Mouse (Mus musculus): ENCODE measurements around the gene Pfas. TPM values are rescaled to one million over a fixed set of nuclear protein-coding genes. Genes with fewer than 3 reads are reported as not detected.
A peak's percentile ranks its signal among the peaks of the same experiment; 100 is the strongest.

Gene Pfas
- 14.1 and 15.6 TPM in 2 replicates for polyA plus RNA-seq (2014; fragmentation: Nextera tagmentation; extraction: Ambion mirVana)

DNA sequence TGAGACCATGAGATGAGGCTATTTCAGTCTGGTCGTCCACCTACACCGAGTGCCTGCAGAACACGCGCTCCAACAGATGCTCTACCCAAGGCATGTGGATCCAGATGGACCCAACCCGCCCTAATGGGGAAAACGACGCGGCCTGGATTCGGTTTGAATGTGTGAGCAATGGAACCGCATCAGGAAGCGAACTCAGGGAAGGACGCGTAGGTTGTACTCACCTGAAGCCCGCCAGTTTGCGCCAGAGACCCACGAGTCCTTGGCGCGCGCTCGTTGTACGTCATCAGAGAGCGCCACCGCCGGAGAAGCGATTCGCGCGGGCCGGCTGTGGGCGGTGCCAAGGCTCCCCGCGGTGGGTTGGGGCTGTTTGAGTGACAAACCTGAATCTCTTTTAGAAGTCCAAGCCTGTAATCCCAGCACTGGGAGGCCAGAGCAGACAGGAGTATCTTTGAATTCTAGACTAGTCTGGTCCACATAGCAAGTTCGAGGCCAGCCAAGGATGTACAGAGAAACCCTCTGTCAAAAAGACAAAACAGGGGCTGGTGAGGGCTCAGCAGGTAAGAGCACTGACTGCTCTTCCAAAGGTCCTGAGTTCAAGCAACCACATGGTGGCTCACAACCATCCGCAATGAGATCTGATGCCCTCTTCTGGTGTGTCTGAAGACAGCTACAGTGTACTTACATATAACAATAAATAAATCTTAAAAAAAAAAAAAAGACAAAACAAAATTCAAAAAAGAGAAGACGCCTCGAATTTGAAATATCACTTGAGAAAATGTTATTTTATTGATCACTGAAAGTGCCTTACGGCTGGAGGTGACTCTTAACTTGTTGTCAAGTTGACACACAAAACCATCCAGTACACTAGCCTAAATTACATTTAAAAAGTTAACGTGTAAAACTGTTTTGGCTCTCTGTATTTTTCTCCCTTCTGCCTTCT is at the start of gene Pfas:
Gene Pfas, minus strand, starts transcription at position 279 of the 940 bp plus-strand sequence.
- Histone ChIP-seq H3K4me3 (ENCODE audit: low read depth, low read length) (peak within 1 kb of the TSS; percentile 62), H3K4me2 (ENCODE audit: low read length) (peak within 1 kb of the TSS; percentile 62), H3K36me3 (ENCODE audit: control insufficient read depth, insufficient read depth, low read length) (peaks cover 3% of the 10 kb centered on the region; the same call in 1 of the 2 replicates), H3K27ac (ENCODE audit: low read depth, low read length) (0 out of 2 replicates have a peak within 1 kb of the TSS, but pooled peaks have one; percentile 24), H3K9me3 (replicated peaks; ENCODE audit: control insufficient read depth, low read length) (no peaks in the 10 kb centered on the region), H3K9ac (ENCODE audit: low read length) (peak within 1 kb of the TSS; percentile 69), H3K27me3 (replicated peaks; ENCODE audit: control insufficient read depth, insufficient read depth, low read length) (no peaks in the 10 kb centered on the region), H3K4me1 (ENCODE audit: control insufficient read depth, insufficient read depth, low read length) (peaks cover 3% of the 10 kb centered on the region; the same call in 1 of the 2 replicates)
- ATAC-seq (peak; percentile 83), DNase-seq (ENCODE audit: low spot score) (peak; percentile 96)
- 10% methylated on average over 38 of the region's 38 CpGs for WGBS

- Histone ChIP-seq H3K9me3 (replicated peaks; ENCODE audit: control insufficient read depth, low read length) (no peaks in the 10 kb centered on the region), H3K36me3 (ENCODE audit: control insufficient read depth, insufficient read depth, low read length) (peaks cover 25% of the 10 kb centered on the region), H3K27me3 (replicated peaks; ENCODE audit: control insufficient read depth, insufficient read depth, low read length) (no peaks in the 10 kb centered on the region), H3K27ac (ENCODE audit: low read depth, low read length) (no peak overlapping the region), H3K4me2 (ENCODE audit: low read length) (no peak overlapping the region), H3K4me3 (ENCODE audit: low read depth, low read length) (no peak overlapping the region), H3K9ac (ENCODE audit: low read length) (no peak overlapping the region), H3K4me1 (ENCODE audit: control insufficient read depth, insufficient read depth, low read length) (peaks cover 3% of the 10 kb centered on the region; the same call in 1 of the 2 replicates)
- WGBS = 78% methylated on average over 3 of the region's 3 CpGs
- ATAC-seq (no peak), DNase-seq (ENCODE audit: low spot score) (no peak)
These were observed 45.6 kb upstream of the Pfas start for GRCm38 (mm10) chr11:69053848-69054247.

GRCm38 (mm10) chr11:69052824-69053421 is 44.7 kb upstream of the Pfas start:
- H3K4me1 ChIP-seq (ENCODE audit: control insufficient read depth, insufficient read depth, low read length) = no peaks in the 10 kb centered on the region
- H3K27me3 ChIP-seq (replicated peaks; ENCODE audit: control insufficient read depth, insufficient read depth, low read length) = no peaks in the 10 kb centered on the region
- no peaks in the 10 kb centered on the region for H3K9me3 ChIP-seq (replicated peaks; ENCODE audit: control insufficient read depth, low read length)
- no peak overlapping the region for H3K4me2 ChIP-seq (ENCODE audit: low read length)
- peaks cover 34% of the 10 kb centered on the region for H3K36me3 ChIP-seq (ENCODE audit: control insufficient read depth, insufficient read depth, low read length)
- WGBS = 91% methylated on average over 2 of the region's 2 CpGs
- no peak overlapping the region for H3K4me3 ChIP-seq (ENCODE audit: low read depth, low read length)
- ATAC-seq (no peak), DNase-seq (ENCODE audit: low spot score) (no peak)
- no peak overlapping the region for H3K27ac ChIP-seq (ENCODE audit: low read depth, low read length)
- no peak overlapping the region for H3K9ac ChIP-seq (ENCODE audit: low read length)

GRCm38 (mm10) chr11:69051771-69052170 is 43.5 kb upstream of the Pfas start:
- peaks cover 35% of the 10 kb centered on the region for H3K36me3 ChIP-seq (ENCODE audit: control insufficient read depth, insufficient read depth, low read length)
- no peaks in the 10 kb centered on the region for H3K9me3 ChIP-seq (replicated peaks; ENCODE audit: control insufficient read depth, low read length)
- DNase-seq (ENCODE audit: low spot score) = no peak
- no peak overlapping the region for H3K9ac ChIP-seq (ENCODE audit: low read length)
- 68% methylated on average over 4 of the region's 4 CpGs for WGBS
- no peak overlapping the region for H3K4me2 ChIP-seq (ENCODE audit: low read length)
- H3K27me3 ChIP-seq (replicated peaks; ENCODE audit: control insufficient read depth, insufficient read depth, low read length) = no peaks in the 10 kb centered on the region
- H3K27ac ChIP-seq (ENCODE audit: low read depth, low read length) = no peak overlapping the region
- H3K4me1 ChIP-seq (ENCODE audit: control insufficient read depth, insufficient read depth, low read length) = peaks cover 6% of the 10 kb centered on the region; the same call in 1 of the 2 replicates
- no peak for ATAC-seq
- no peak overlapping the region for H3K4me3 ChIP-seq (ENCODE audit: low read depth, low read length)

DNA sequence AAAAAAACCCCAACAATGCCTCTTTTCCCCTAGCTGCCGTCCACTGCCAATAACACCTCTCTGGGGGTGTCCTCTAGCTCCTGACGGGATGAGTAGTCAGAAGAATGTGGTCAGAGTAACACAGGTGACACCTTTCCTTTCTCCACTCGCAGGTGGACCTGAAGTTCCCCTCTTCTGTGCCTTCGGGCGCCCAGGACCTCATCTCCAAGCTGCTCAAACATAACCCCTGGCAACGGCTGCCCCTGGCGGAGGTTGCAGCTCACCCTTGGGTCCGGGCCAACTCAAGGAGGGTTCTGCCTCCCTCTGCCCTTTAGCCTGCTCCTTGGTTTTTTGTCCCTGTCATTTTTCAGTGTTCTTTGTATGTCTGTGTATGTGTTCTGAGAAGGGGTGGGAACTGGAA is 42.5 kb upstream of the Pfas start:
- ATAC-seq (no peak), DNase-seq (ENCODE audit: low spot score) (no peak)
- Histone ChIP-seq H3K27ac (ENCODE audit: low read depth, low read length) (no peak overlapping the region), H3K4me2 (ENCODE audit: low read length) (no peak overlapping the region), H3K27me3 (replicated peaks; ENCODE audit: control insufficient read depth, insufficient read depth, low read length) (no peaks in the 10 kb centered on the region), H3K9ac (ENCODE audit: low read length) (no peak overlapping the region), H3K4me3 (ENCODE audit: low read depth, low read length) (no peak overlapping the region), H3K9me3 (replicated peaks; ENCODE audit: control insufficient read depth, low read length) (no peaks in the 10 kb centered on the region), H3K4me1 (ENCODE audit: control insufficient read depth, insufficient read depth, low read length) (peaks cover 10% of the 10 kb centered on the region; the same call in 1 of the 2 replicates), H3K36me3 (ENCODE audit: control insufficient read depth, insufficient read depth, low read length) (peaks cover 35% of the 10 kb centered on the region)
- WGBS = 81% methylated on average over 8 of the region's 8 CpGs

- whole genome bisulfite sequencing = 94% methylated on average over 14 of the region's 14 CpGs
- no peak overlapping the region for H3K9ac ChIP-seq (ENCODE audit: low read length)
- no peak overlapping the region for H3K27ac ChIP-seq (ENCODE audit: low read depth, low read length)
- peaks cover 10% of the 10 kb centered on the region; the same call in 1 of the 2 replicates for H3K4me1 ChIP-seq (ENCODE audit: control insufficient read depth, insufficient read depth, low read length)
- no peak for DNase-seq (ENCODE audit: low spot score)
- H3K9me3 ChIP-seq (replicated peaks; ENCODE audit: control insufficient read depth, low read length) = no peaks in the 10 kb centered on the region
- H3K4me2 ChIP-seq (ENCODE audit: low read length) = no peak overlapping the region
- no peaks in the 10 kb centered on the region for H3K27me3 ChIP-seq (replicated peaks; ENCODE audit: control insufficient read depth, insufficient read depth, low read length)
- ATAC-seq = no peak
- H3K36me3 ChIP-seq (ENCODE audit: control insufficient read depth, insufficient read depth, low read length) = peaks cover 33% of the 10 kb centered on the region
- no peak overlapping the region for H3K4me3 ChIP-seq (ENCODE audit: low read depth, low read length)
These were observed 39.9 kb upstream of the Pfas start for GRCm38 (mm10) chr11:69048151-69048550.

- H3K36me3 ChIP-seq (ENCODE audit: control insufficient read depth, insufficient read depth, low read length) = peaks cover 33% of the 10 kb centered on the region
- ATAC-seq = no peak
- no peaks in the 10 kb centered on the region for H3K9me3 ChIP-seq (replicated peaks; ENCODE audit: control insufficient read depth, low read length)
- WGBS = 89% methylated on average over 12 of the region's 12 CpGs
- H3K27ac ChIP-seq (ENCODE audit: low read depth, low read length) = no peak overlapping the region
- peak overlapping the region; percentile 88 for H3K4me2 ChIP-seq (ENCODE audit: low read length)
- no peak overlapping the region for H3K4me3 ChIP-seq (ENCODE audit: low read depth, low read length)
- DNase-seq (ENCODE audit: low spot score) = no peak
- no peaks in the 10 kb centered on the region for H3K27me3 ChIP-seq (replicated peaks; ENCODE audit: control insufficient read depth, insufficient read depth, low read length)
- peak overlapping the region; percentile 37; the same call in 1 of the 2 replicates for H3K9ac ChIP-seq (ENCODE audit: low read length)
- H3K4me1 ChIP-seq (ENCODE audit: control insufficient read depth, insufficient read depth, low read length) = peaks cover 10% of the 10 kb centered on the region; the same call in 1 of the 2 replicates
These were observed 39.3 kb upstream of the Pfas start for GRCm38 (mm10) chr11:69047592-69047991.

DNA sequence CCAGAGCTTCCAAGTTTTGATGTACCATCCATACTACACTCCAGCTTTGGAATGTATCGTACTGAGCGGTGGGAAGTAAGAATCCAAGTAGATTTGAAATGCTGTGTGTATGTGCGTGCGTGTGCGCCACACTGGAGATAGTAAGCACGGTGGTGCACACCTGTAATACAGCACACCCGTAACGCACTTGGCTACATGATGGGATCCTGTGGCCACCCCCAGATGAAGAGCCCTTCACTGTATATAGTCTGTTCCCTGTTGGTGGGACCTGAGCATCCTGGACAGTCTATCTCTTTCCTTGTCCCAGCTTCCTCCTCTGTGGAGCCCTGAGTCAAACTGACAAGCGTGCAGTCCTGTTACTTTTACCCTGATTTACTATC is 38.1 kb upstream of the Pfas start:
- H3K4me3 ChIP-seq (ENCODE audit: low read depth, low read length) = peak overlapping the region; percentile 54
- no peaks in the 10 kb centered on the region for H3K27me3 ChIP-seq (replicated peaks; ENCODE audit: control insufficient read depth, insufficient read depth, low read length)
- no peaks in the 10 kb centered on the region for H3K9me3 ChIP-seq (replicated peaks; ENCODE audit: control insufficient read depth, low read length)
- DNase-seq (ENCODE audit: low spot score) (no peak), ATAC-seq (no peak)
- H3K27ac ChIP-seq (ENCODE audit: low read depth, low read length) = no peak overlapping the region; the same call in 1 of the 2 replicates
- peak overlapping the region; percentile 65 for H3K9ac ChIP-seq (ENCODE audit: low read length)
- 14% methylated on average over 9 of the region's 9 CpGs for WGBS
- peaks cover 33% of the 10 kb centered on the region for H3K36me3 ChIP-seq (ENCODE audit: control insufficient read depth, insufficient read depth, low read length)
- H3K4me1 ChIP-seq (ENCODE audit: control insufficient read depth, insufficient read depth, low read length) = peaks cover 10% of the 10 kb centered on the region; the same call in 1 of the 2 replicates
- peak overlapping the region; percentile 88 for H3K4me2 ChIP-seq (ENCODE audit: low read length)
